In genomic region chr1:66231963-66232362, GRCm38 (mm10) we compare ENCODE assay signal across 22 mouse cellular contexts. TPM values are rescaled to one million over a fixed set of nuclear protein-coding genes. Genes with fewer than 3 reads are reported as not detected.
A peak's percentile ranks its signal among the peaks of the same experiment; 100 is the strongest.
DNase-seq lines count a peak whose midpoint lies in the region; ATAC-seq lines count a peak whose summit lies in the region.
"Had no signal": no experiment of that assay in that cellular context is flagged by ENCODE, and none has a peak within 500 bp of the region (broad histone marks: within the 10 kb centered on the region; RNA-seq: fewer than 3 reads in every experiment).

No protein-coding gene starts in this region.

- no peaks in the 10 kb centered on the region for H3K36me3 ChIP-seq in splenic B cell, adult 2 months (ENCODE audit: control insufficient read depth, insufficient read depth, low read length, poor library complexity, severe bottlenecking)
- no peaks in the 10 kb centered on the region for H3K36me3 ChIP-seq in neural tube, embryonic 15.5 days
- H3K36me3 ChIP-seq: embryonic facial prominence, embryonic 10.5 days; embryonic facial prominence, embryonic 12.5 days; forebrain, embryonic 15.5 days had no signal

- peak; percentile 5 for DNase-seq in splenic B cell, adult 2 months (ENCODE audit: low read depth, low spot score)
- DNase-seq in Muller cell, postnatal 12 days (ENCODE audit: inconsistent ontology term): no peak
- no peak for DNase-seq in adrenal gland, postnatal 36 days
- DNase-seq: adrenal gland, postnatal 10 days; adrenal gland, postnatal 25 days; cerebellum, adult 11 months; cerebellum, adult 18-20 months; cerebellum, adult 8-10 months; cerebellum, adult 9-11 months; cerebellum, postnatal 14 days; cerebellum, postnatal 36 days; forebrain, postnatal 0 days had no signal

- ATAC-seq in common myeloid progenitor, adult 5-6 weeks (replicated peaks; ENCODE audit: low read depth, poor library complexity, severe bottlenecking): peak; percentile 79
- ATAC-seq in megakaryocyte, adult 5-6 weeks (ENCODE audit: poor library complexity, severe bottlenecking): peak; percentile 35; the same call in 1 of the 2 replicates
- ATAC-seq in neural tube, embryonic 15.5 days (ENCODE audit: low FRiP score): no peak
- ATAC-seq: activated CD4-positive, CD25-positive, alpha-beta regulatory T cell, adult 4 months; forebrain, embryonic 13.5 days; forebrain, embryonic 15.5 days; forebrain, postnatal 0 days; Patski had no signal

- H3K9ac ChIP-seq in neural tube, embryonic 15.5 days (replicated peaks): no peak overlapping the region
- H3K9ac ChIP-seq: embryonic facial prominence, embryonic 12.5 days; forebrain, embryonic 13.5 days; forebrain, embryonic 15.5 days; forebrain, postnatal 0 days had no signal

- H3K27me3 ChIP-seq in splenic B cell, adult 2 months (ENCODE audit: control insufficient read depth, insufficient read depth, low read length, poor library complexity, severe bottlenecking): no peaks in the 10 kb centered on the region
- no peaks in the 10 kb centered on the region for H3K27me3 ChIP-seq in neural tube, embryonic 15.5 days (replicated peaks)
- H3K27me3 ChIP-seq: embryonic facial prominence, embryonic 12.5 days; forebrain, embryonic 13.5 days; forebrain, embryonic 15.5 days; Patski had no signal

- H3K4me2 ChIP-seq in neural tube, embryonic 15.5 days: no peak overlapping the region
- H3K4me2 ChIP-seq: embryonic facial prominence, embryonic 12.5 days; forebrain, embryonic 13.5 days; forebrain, embryonic 15.5 days had no signal

- no peaks in the 10 kb centered on the region for H3K9me3 ChIP-seq in neural tube, embryonic 15.5 days (replicated peaks)
- H3K9me3 ChIP-seq: embryonic facial prominence, embryonic 10.5 days; embryonic facial prominence, embryonic 12.5 days; forebrain, embryonic 13.5 days; forebrain, embryonic 15.5 days had no signal

- peaks cover 11% of the 10 kb centered on the region; the same call in 1 of the 2 replicates for H3K4me1 ChIP-seq in neural tube, embryonic 15.5 days
- H3K4me1 ChIP-seq: embryonic facial prominence, embryonic 10.5 days; embryonic facial prominence, embryonic 12.5 days had no signal

- no peak overlapping the region for H3K27ac ChIP-seq in neural tube, embryonic 15.5 days (replicated peaks)
- H3K27ac ChIP-seq: embryonic facial prominence, embryonic 10.5 days; embryonic facial prominence, embryonic 12.5 days; forebrain, embryonic 13.5 days; forebrain, embryonic 15.5 days had no signal

- no peak overlapping the region for H3K4me3 ChIP-seq in neural tube, embryonic 15.5 days (replicated peaks)
- H3K4me3 ChIP-seq: embryonic facial prominence, embryonic 10.5 days; embryonic facial prominence, embryonic 12.5 days; forebrain, embryonic 13.5 days; forebrain, embryonic 15.5 days had no signal

- WGBS in neural tube, embryonic 15.5 days: 90% methylated on average over 4 of the region's 4 CpGs

RNA-seq across cellular contexts. Expression of gene Map2, which starts 56.9 kb away (rescaled TPM):
- 0.73 TPM in 1 of 2 replicates, not detected in the other for total RNA-seq in common myeloid progenitor, adult 5-6 weeks (2017)
- total RNA-seq in megakaryocyte, adult 5-6 weeks (2015): 0.07 TPM in 1 of 2 replicates, not detected in the other
- not detected in 2 replicates for total RNA-seq in megakaryocyte, adult 5-6 weeks (2017)
- polyA plus RNA-seq in neural tube, embryonic 15.5 days (2015; fragmentation: Nextera tagmentation; extraction: Ambion mirVana): 296 and 359 TPM in 2 replicates
- total RNA-seq in adrenal gland, postnatal 36 days (2021): 10 to 100 TPM; 17.7 to 34.1 TPM
- total RNA-seq: MEL had no signal

Comparison
In these comparisons a context has a peak if more than half of its experiments do, and no peak if none do; other contexts are left out.
1. RNA of gene Map2, which starts 56.9 kb away (total RNA-seq): 17.7 to 34.1 TPM in adrenal gland, postnatal 36 days; 0.07 TPM in megakaryocyte, adult 5-6 weeks and 0.73 TPM in common myeloid progenitor, adult 5-6 weeks; every median in the first group is over 10 times any median in the second.